In genomic region chr1:88700961-88701861, GRCm38 (mm10) we compare ENCODE assay signal across 8 mouse cellular contexts. TPM values are rescaled to one million over a fixed set of nuclear protein-coding genes. Genes with fewer than 3 reads are reported as not detected.
DNase-seq lines count a peak whose midpoint lies in the region; ATAC-seq lines count a peak whose summit lies in the region.

No protein-coding gene starts in this region.

- peaks cover 13% of the 10 kb centered on the region; the same call in 1 of the 2 replicates for H3K4me1 ChIP-seq in embryonic facial prominence, embryonic 14.5 days (ENCODE audit: control insufficient read depth, insufficient read depth, low read length)

- DNase-seq in CD4-positive, CD25-positive, alpha-beta regulatory T cell, adult 2 months (ENCODE audit: low read depth, low spot score) = peak; percentile 60
- peak; percentile 59 for DNase-seq in adrenal gland, postnatal 10 days
- peak; percentile 23 for DNase-seq in embryonic facial prominence, embryonic 14.5 days (ENCODE audit: low spot score)
- DNase-seq in heart, postnatal 14 days = peak; percentile 37 to 51
- DNase-seq in layer of hippocampus, postnatal 10 days (ENCODE audit: low spot score in 2 of 2) = peak; percentile 42 to 64
- peak; percentile 67 to 74 for DNase-seq in lung, postnatal 4 days
- peak; percentile 57 to 67 for DNase-seq in right cerebral cortex, postnatal 10 days (ENCODE audit: low spot score in 2 of 2)
- no peak for DNase-seq in c-Kit-positive CD71-positive TER-119-positive erythroid progenitor cells, embryonic 14.5 days (ENCODE audit: low spot score)

- no peaks in the 10 kb centered on the region for H3K36me3 ChIP-seq in embryonic facial prominence, embryonic 14.5 days (ENCODE audit: control insufficient read depth, insufficient read depth, low read length)

- peak overlapping the region; percentile 80 for H3K27ac ChIP-seq in embryonic facial prominence, embryonic 14.5 days (replicated peaks; ENCODE audit: low read depth, low read length)

- H3K9ac ChIP-seq in embryonic facial prominence, embryonic 14.5 days (ENCODE audit: low read depth, low read length) = peak overlapping the region; percentile 85

- H3K4me2 ChIP-seq in embryonic facial prominence, embryonic 14.5 days (ENCODE audit: low read depth, low read length) = peak overlapping the region; percentile 74

- no peaks in the 10 kb centered on the region for H3K9me3 ChIP-seq in embryonic facial prominence, embryonic 14.5 days (ENCODE audit: control insufficient read depth, low read length)

- WGBS in embryonic facial prominence, embryonic 14.5 days = under 1% methylated on average over 58 of the region's 78 CpGs

- peak overlapping the region; percentile 82 for H3K4me3 ChIP-seq in embryonic facial prominence, embryonic 14.5 days (ENCODE audit: low read depth, low read length)

- ATAC-seq in embryonic facial prominence, embryonic 14.5 days (ENCODE audit: low read depth) = no peak

- intact Hi-C loops in heart, postnatal 14 days (cut with DNase I) = loop anchor here (2.0 to 5.0 kb wide), 2 partner anchors 42 to 74 kb away; no protein-coding TSS in a partner anchor

- no peaks in the 10 kb centered on the region for H3K27me3 ChIP-seq in embryonic facial prominence, embryonic 14.5 days (replicated peaks; ENCODE audit: control insufficient read depth, insufficient read depth, low read length)

RNA-seq across cellular contexts. Expression of gene Arl4c, which starts 0.8 kb away (rescaled TPM):
- total RNA-seq in adrenal gland, postnatal 10 days (2021) = 10 to 100 TPM; 12.5 to 14.9 TPM
- polyA plus RNA-seq in embryonic facial prominence, embryonic 14.5 days (2014; fragmentation: Nextera tagmentation; extraction: Ambion mirVana) = 6.6 and 6.9 TPM in 2 replicates
- total RNA-seq in heart, postnatal 14 days (2021) = 1 to 10 TPM; 7.8 to 8.8 TPM
- total RNA-seq in layer of hippocampus, postnatal 10 days (2021) = 10 to 100 TPM; 52.3 to 52.5 TPM
